Mouse (Mus musculus) stomach, postnatal 0 days (tissue): ENCODE data around the gene 2610528J11Rik.

Source experiments
- CTCF ChIP-seq: IDR thresholded peaks from 2 replicates; pipeline ENCODE4 v1.5.1; 2016; ENCODE audit warnings: antibody characterized with exemption, low read depth, mild to moderate bottlenecking, moderate library complexity
- EP300 ChIP-seq: optimal IDR thresholded peaks from 2 replicates; pipeline ENCODE3; 2016; ENCODE audit warnings: antibody characterized with exemption

GRCm38 (mm10) chr4:118525779-118526178, 1.0 kb upstream of the 2610528J11Rik start:
- TF ChIP-seq EP300: no peak
- TF ChIP-seq CTCF: no peak
